Mouse (Mus musculus) gastrocnemius, postnatal 36 days (tissue): Measurements from ENCODE around the gene Gm4778. TPM values are rescaled to one million over a fixed set of nuclear protein-coding genes. Genes with fewer than 3 reads are reported as not detected.
"Not testable (repeated sequence)": the region's sequence is repeated elsewhere in the genome, so short reads cannot be mapped to it uniquely, and the experiment has no call there.

Source experiments
- DNase-seq, 2 experiments: peaks; one replicate each; pipeline ENCODE4 v3.0.0; 2022
- intact Hi-C: fragments of 180-260 bp; cut with DNase I; formaldehyde crosslinking; loops from one replicate; pipeline ENCODE4 v1.15.1; 2025
- long read RNA-seq, 2 experiments: library from polyadenylated mRNA; stranded (forward); transcript quantifications; one replicate each; pipeline ENCODE4 v2.0.0; 2021
- total RNA-seq, 2 experiments: library from RNA; stranded (reverse); gene quantifications; 2 replicates each; pipeline ENCODE4 v1.2.3; 2021

Gene Gm4778
- total RNA-seq = not detected
- long read RNA-seq, experiment 1 = 0 reads
- long read RNA-seq, experiment 2 = 0 reads

- DNase-seq, intact Hi-C loops: not testable (repeated sequence)
Observed at GRCm38 (mm10) chr3:94263736-94264135, at the start of gene Gm4778. Gene Gm4778 (plus strand): TSS chr3:94264036.

GRCm38 (mm10) chr3:94260598-94260997 lies 3.2 kb upstream of the Gm4778 start:
- DNase-seq = no peak
- intact Hi-C loops = no loop called here

DNA sequence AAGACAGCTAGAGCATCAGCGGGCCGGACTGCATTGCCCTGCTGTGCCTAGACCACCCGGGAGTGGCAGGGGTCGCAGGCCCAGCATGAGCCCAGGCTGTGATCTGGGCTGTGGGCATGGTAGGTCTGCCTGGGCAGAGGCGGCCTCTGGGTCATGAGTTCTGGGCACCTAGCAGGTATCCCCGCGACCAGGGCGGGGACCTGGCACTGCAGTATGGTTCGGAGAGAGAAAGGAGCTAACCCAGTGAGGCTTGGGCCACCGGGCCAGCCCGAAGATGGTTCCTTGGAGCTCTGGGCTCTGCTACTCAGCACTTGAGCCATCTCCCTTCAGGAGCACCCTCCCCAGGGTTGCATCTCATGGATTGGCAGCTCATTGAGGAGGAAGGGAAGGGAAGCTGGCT lies 12.2 kb downstream of the Gm4778 start:
- DNase-seq = no peak
- intact Hi-C loops = no loop called here

DNA sequence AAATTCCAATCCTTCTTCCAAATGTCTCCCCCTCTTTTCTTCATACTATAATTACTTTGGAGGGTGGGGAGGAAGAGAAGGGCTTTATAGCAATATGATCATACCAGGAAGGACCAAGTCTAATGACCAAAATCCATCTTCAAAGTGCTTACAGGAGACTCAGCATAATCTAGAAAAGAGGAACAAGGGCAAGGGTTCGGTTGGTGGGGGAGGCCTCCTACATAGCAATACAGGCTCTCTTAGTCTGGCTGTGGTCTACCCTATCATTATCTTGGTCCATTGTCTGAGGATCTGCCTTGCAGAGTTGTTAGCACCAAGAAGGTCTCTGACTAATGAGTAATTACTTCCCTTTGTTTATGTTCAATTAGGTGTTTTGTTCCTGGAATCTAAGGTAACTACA lies 41.6 kb downstream of the Gm4778 start:
- no peak for DNase-seq
- intact Hi-C loops = no loop called here

DNA sequence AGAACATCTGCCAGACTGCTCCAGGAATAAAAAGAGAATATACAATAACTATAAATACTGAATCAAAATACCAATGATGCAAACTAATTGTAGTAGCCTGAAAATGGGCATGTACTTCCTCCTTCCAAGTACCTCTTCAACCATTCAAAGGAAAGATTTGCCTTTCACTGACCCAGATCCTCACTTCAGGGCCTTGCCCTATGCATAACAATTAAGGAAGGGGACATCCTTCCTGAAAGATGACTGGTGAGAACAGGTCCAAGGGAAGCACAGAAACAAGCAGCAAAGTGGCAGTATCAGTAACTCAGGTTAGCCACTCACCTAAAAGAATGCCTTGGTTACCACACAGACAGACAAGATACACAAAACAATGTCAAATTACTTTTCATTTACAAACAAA lies 43.1 kb downstream of the Gm4778 start:
- DNase-seq = no peak
- intact Hi-C loops = no loop called here

- intact Hi-C loops = no loop called here
- DNase-seq = peak; percentile 95
Observed at GRCm38 (mm10) chr3:94309633-94310363, 46.0 kb downstream of the Gm4778 start, which contains the start of gene Them4. Gene Them4 (plus strand): TSS chr3:94310089.

GRCm38 (mm10) chr3:94310491-94310890 lies 46.7 kb downstream of the Gm4778 start:
- no peak for DNase-seq
- intact Hi-C loops = no loop called here

DNA sequence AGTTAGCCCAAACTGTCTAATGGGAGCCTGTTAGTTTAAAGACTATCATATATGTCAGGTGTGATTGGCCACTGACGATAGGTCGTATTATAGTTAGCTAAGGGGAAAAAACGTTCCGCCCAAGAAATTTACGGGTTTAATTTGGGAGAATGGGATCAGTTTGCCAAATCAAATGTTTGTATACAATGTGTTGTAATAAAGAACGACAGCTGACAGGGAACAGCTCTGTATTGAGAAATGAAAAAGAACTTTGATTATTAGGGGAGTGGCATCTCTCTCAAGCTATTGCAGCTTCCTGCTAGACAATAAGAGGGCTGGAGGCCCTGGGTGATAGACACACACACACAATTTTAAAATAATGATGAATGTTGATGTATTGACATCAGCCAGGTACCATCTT lies 47.1 kb downstream of the Gm4778 start:
- no peak for DNase-seq
- intact Hi-C loops = no loop called here

- intact Hi-C loops = no loop called here
- no peak for DNase-seq
Observed at GRCm38 (mm10) chr3:94311376-94311775, 47.5 kb downstream of the Gm4778 start.

Other genes with a start within 250 kb of the Gm4778 start
- gene Gm9125, start 209.2 kb upstream of the Gm4778 start, total RNA-seq = not detected
- gene Gm10697, start 191.4 kb upstream of the Gm4778 start, total RNA-seq = not detected
- not detected for gene Gm10696, start 85.8 kb upstream of the Gm4778 start, total RNA-seq
- not detected for gene Gm5286, start 67.3 kb upstream of the Gm4778 start, total RNA-seq
- 1 to 10 TPM; 7.4 to 8.3 TPM for gene Them4, start 46.1 kb downstream of the Gm4778 start, total RNA-seq
- gene Them5, start 78.1 kb downstream of the Gm4778 start, total RNA-seq = not detected
- gene C2cd4d, start 98.4 kb downstream of the Gm4778 start, total RNA-seq = under 1 TPM in 1 of 2 experiments, not detected in 1; 0.39 TPM
- gene Rorc, start 108.8 kb downstream of the Gm4778 start, total RNA-seq = 10 to 100 TPM; 45.6 to 68.8 TPM
- gene Lingo4, start 134.5 kb downstream of the Gm4778 start, total RNA-seq = under 1 TPM; 0.15 to 0.26 TPM
- 1 to 10 TPM; 1.3 to 1.9 TPM for gene Tdrkh, start 149.2 kb downstream of the Gm4778 start, total RNA-seq
- 10 to 100 TPM; 34.6 to 34.7 TPM for gene Mrpl9, start 179.3 kb downstream of the Gm4778 start, total RNA-seq
- not detected for gene Oaz3, start 179.9 kb downstream of the Gm4778 start, total RNA-seq
- gene Celf3, start 214.3 kb downstream of the Gm4778 start, total RNA-seq = not detected
- 1 to 10 TPM; 5.5 to 8.3 TPM for gene Riiad1, start 216.3 kb downstream of the Gm4778 start, total RNA-seq